Mouse (Mus musculus) limb, embryonic 12.5 days (tissue): ENCODE results near the gene Mgat4e. TPM values are rescaled to one million over a fixed set of nuclear protein-coding genes. Genes with fewer than 3 reads are reported as not detected.
"Not testable (repeated sequence)": the region's sequence is repeated elsewhere in the genome, so short reads cannot be mapped to it uniquely, and the experiment has no call there.

Source experiments
- ATAC-seq: fragments of 200-750 bp; cut with Nextera tagmentation; 2 replicates; pipeline ENCODE4 v1.8.0; 2017; ENCODE audit warnings: low read depth, moderate TSS enrichment; ENCODE audit not compliant: insufficient number of reproducible peaks, insufficient read depth, low FRiP score, low TSS enrichment
- H3K27ac ChIP-seq: fragments of 300-500 bp; sonication (generic); 2 replicates; pipeline ENCODE4 v1.5.1; 2016; ENCODE audit warnings: mild to moderate bottlenecking, moderate library complexity
- H3K27me3 ChIP-seq: fragments of 300-500 bp; sonication (generic); 2 replicates; pipeline ENCODE4 v1.6.1; 2016; ENCODE audit warnings: mild to moderate bottlenecking, moderate library complexity
- H3K36me3 ChIP-seq: fragments of 300-500 bp; sonication (generic); 2 replicates; pipeline ENCODE4 v1.6.1; 2016; ENCODE audit warnings: mild to moderate bottlenecking, moderate library complexity
- H3K4me1 ChIP-seq: fragments of 300-500 bp; sonication (generic); replicated peaks from 2 replicates; pipeline ENCODE4 v1.6.1; 2016
- H3K4me2 ChIP-seq: fragments of 300-500 bp; sonication (generic); 2 replicates; pipeline ENCODE4 v1.6.1; 2016; ENCODE audit warnings: mild to moderate bottlenecking, moderate library complexity
- H3K4me3 ChIP-seq: fragments of 300-500 bp; sonication (generic); replicated peaks from 2 replicates; pipeline ENCODE4 v1.5.1; 2016; ENCODE audit warnings: mild to moderate bottlenecking
- H3K9ac ChIP-seq: fragments of 300-500 bp; sonication (generic); replicated peaks from 2 replicates; pipeline ENCODE4 v1.6.1; 2016; ENCODE audit warnings: mild to moderate bottlenecking, moderate library complexity
- H3K9me3 ChIP-seq: fragments of 300-500 bp; sonication (generic); 2 replicates; pipeline ENCODE4 v1.6.1; 2016; ENCODE audit warnings: mild to moderate bottlenecking, moderate library complexity
- WGBS: fragments of 180-500 bp; shearing (Covaris S2); methylation state at CpG from one replicate; pipeline ENCODE4 v1.1.7; 2016; 5-methylcytosine and 5-hydroxymethylcytosine counted together
- polyA plus RNA-seq: library from polyadenylated mRNA; unstranded; fragments of >200 nt; fragmentation: Nextera tagmentation; extraction: Ambion mirVana; gene quantifications from 2 replicates; pipeline ENCODE4 v1.2.1, GENCODE M21; 2016

Mgat4e gene
- polyA plus RNA-seq, 1 experiment from 2014 or later, result not detected

DNA sequence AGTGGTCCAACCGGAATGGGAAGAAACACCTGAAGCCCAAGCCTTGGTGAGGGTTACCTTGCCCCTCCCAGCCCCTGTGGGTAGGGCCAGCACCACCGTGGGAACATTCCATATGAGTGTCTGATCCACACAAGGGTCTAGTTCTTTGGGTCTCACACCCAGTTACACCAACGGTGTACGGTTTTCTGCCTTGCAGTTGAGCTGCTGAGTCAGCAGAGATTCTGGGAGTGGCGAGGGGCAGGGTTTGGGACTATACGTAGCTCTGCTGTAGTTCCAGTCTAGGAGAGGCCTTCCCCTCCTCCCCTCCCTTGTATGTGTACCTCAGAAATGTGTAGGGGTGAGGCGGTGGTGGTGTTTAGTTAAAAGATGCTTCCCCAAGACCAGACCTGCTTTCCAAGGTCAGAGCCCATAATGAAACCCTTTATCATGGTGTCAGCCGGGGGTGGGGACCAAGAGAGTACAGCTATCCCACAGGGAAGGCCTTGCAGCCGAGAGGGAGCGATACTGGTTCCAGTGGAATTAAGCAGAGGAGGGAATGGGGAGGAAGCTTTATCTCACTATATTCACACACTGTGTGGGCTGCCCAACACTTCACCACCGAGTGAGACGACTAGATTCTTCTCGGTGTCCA lies 5.9 kb upstream of the Mgat4e start:
- no peaks in the 10 kb centered on the region for H3K36me3 ChIP-seq
- peak overlapping the region; percentile 79; the same call in 1 of the 2 replicates for H3K9ac ChIP-seq
- peaks cover 20% of the 10 kb centered on the region for H3K4me1 ChIP-seq
- WGBS, result 19% methylated on average over 13 of the region's 13 CpGs
- H3K27ac ChIP-seq, result peak overlapping the region; percentile 94
- ATAC-seq, result no peak
- peak overlapping the region; percentile 88 for H3K4me2 ChIP-seq
- H3K9me3 ChIP-seq, result no peaks in the 10 kb centered on the region
- H3K27me3 ChIP-seq, result no peaks in the 10 kb centered on the region
- H3K4me3 ChIP-seq, result peak overlapping the region; percentile 61

DNA sequence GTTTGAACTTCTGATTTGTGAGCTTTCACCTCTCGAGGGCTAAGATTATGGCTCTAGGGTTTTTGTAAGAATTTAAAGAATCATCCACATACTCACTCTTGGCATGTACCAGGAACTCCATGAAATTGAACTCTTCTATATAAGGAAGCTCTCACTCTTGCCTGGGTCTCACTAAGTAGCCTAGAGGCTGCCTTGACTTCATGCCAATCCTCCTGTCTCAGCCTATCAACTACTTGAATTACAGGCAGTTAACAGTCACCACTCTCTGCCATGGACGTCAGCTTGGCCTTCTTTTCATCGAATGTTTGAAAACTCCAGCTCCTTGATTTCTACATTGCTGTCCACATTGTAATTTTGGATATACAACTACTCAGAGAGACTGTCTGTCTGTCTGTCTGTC lies 2.9 kb upstream of the Mgat4e start:
- 66% methylated on average over 3 of the region's 3 CpGs for whole genome bisulfite sequencing
- no peak overlapping the region for H3K4me3 ChIP-seq
- H3K27me3 ChIP-seq, result no peaks in the 10 kb centered on the region
- ATAC-seq, result no peak
- no peak overlapping the region for H3K27ac ChIP-seq
- no peak overlapping the region for H3K4me2 ChIP-seq
- H3K9ac ChIP-seq, result no peak overlapping the region
- no peaks in the 10 kb centered on the region for H3K9me3 ChIP-seq
- peaks cover 15% of the 10 kb centered on the region for H3K4me1 ChIP-seq
- H3K36me3 ChIP-seq, result no peaks in the 10 kb centered on the region

GRCm38 (mm10) chr1:134551869-134552268 lies 2.4 kb upstream of the Mgat4e start:
- Histone ChIP-seq H3K4me1 (peaks cover 11% of the 10 kb centered on the region), H3K36me3 (no peaks in the 10 kb centered on the region), H3K27me3 (no peaks in the 10 kb centered on the region), H3K27ac (no peak overlapping the region), H3K9ac (no peak overlapping the region), H3K4me2 (no peak overlapping the region), H3K4me3 (no peak overlapping the region), H3K9me3 (no peaks in the 10 kb centered on the region)
- 80% methylated on average over 3 of the region's 3 CpGs for WGBS
- ATAC-seq, result no peak

GRCm38 (mm10) chr1:134548231-134548630 lies 1.3 kb downstream of the Mgat4e start:
- Histone ChIP-seq H3K9ac (no peak overlapping the region), H3K9me3 (peaks cover 13% of the 10 kb centered on the region), H3K4me1 (no peaks in the 10 kb centered on the region), H3K4me3 (no peak overlapping the region), H3K36me3 (no peaks in the 10 kb centered on the region), H3K4me2 (no peak overlapping the region), H3K27ac (no peak overlapping the region), H3K27me3 (no peaks in the 10 kb centered on the region)
- 68% methylated on average over 4 of the region's 4 CpGs for WGBS
- no peak for ATAC-seq

- no peaks in the 10 kb centered on the region for H3K27me3 ChIP-seq
- H3K4me1 ChIP-seq, result no peaks in the 10 kb centered on the region
- H3K4me3 ChIP-seq, result no peak overlapping the region
- no peak overlapping the region for H3K4me2 ChIP-seq
- H3K9me3 ChIP-seq, result peaks cover 10% of the 10 kb centered on the region
- 83% methylated on average over 10 of the region's 10 CpGs for WGBS
- H3K36me3 ChIP-seq, result no peaks in the 10 kb centered on the region
- no peak overlapping the region for H3K27ac ChIP-seq
- no peak overlapping the region for H3K9ac ChIP-seq
- ATAC-seq, result no peak
Measured at GRCm38 (mm10) chr1:134540610-134541009, 8.9 kb downstream of the Mgat4e start.

GRCm38 (mm10) chr1:134535513-134535912 lies 14.0 kb downstream of the Mgat4e start:
- Histone ChIP-seq H3K4me1 (no peaks in the 10 kb centered on the region), H3K9me3 (no peaks in the 10 kb centered on the region), H3K27ac (no peak overlapping the region), H3K9ac (no peak overlapping the region), H3K4me2 (no peak overlapping the region), H3K4me3 (no peak overlapping the region), H3K36me3 (no peaks in the 10 kb centered on the region), H3K27me3 (no peaks in the 10 kb centered on the region)
- 69% methylated on average over 3 of the region's 3 CpGs for WGBS
- no peak for ATAC-seq

DNA sequence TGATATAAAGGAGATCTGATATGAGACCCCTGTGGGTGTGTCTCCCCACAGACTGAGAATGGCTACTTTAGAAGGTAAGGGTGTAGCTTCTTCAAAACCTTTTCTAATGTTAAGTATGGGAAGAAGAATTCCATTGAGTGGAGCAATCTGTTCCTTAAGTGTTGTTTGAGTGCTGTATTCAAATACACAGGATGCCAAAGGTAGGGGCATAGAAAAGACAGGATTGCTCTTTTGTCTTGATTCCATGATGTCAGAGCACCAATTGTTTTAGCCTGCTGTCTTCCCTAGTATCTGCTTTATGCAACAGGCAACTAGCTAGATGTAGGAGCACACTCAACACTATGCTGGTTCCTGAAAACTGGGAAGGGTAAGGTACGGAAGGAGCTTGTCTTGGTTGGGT lies 14.4 kb downstream of the Mgat4e start:
- Histone ChIP-seq H3K4me1 (no peaks in the 10 kb centered on the region), H3K27ac (no peak overlapping the region), H3K4me2 (no peak overlapping the region), H3K9me3 (no peaks in the 10 kb centered on the region), H3K4me3 (no peak overlapping the region), H3K9ac (no peak overlapping the region), H3K36me3 (no peaks in the 10 kb centered on the region), H3K27me3 (no peaks in the 10 kb centered on the region)
- WGBS, result 98% methylated on average over 1 of the region's 1 CpGs
- no peak for ATAC-seq

- H3K9me3 ChIP-seq, H3K27me3 ChIP-seq, ATAC-seq, H3K4me1 ChIP-seq, H3K27ac ChIP-seq, H3K4me2 ChIP-seq, H3K4me3 ChIP-seq, H3K36me3 ChIP-seq, H3K9ac ChIP-seq: not testable (repeated sequence)
- 92% methylated on average over 10 of the region's 10 CpGs for WGBS
Measured at GRCm38 (mm10) chr1:134533710-134534109, 15.8 kb downstream of the Mgat4e start.

GRCm38 (mm10) chr1:134530618-134531017 lies 18.9 kb downstream of the Mgat4e start:
- 79% methylated on average over 6 of the region's 6 CpGs for WGBS
- H3K36me3 ChIP-seq, result no peaks in the 10 kb centered on the region
- no peaks in the 10 kb centered on the region for H3K9me3 ChIP-seq
- no peaks in the 10 kb centered on the region for H3K4me1 ChIP-seq
- ATAC-seq, result no peak
- no peak overlapping the region for H3K27ac ChIP-seq
- no peak overlapping the region for H3K9ac ChIP-seq
- no peak overlapping the region for H3K4me2 ChIP-seq
- H3K27me3 ChIP-seq, result no peaks in the 10 kb centered on the region
- H3K4me3 ChIP-seq, result no peak overlapping the region

- H3K4me1 ChIP-seq, result no peaks in the 10 kb centered on the region
- H3K9me3 ChIP-seq, result no peaks in the 10 kb centered on the region
- ATAC-seq, result no peak
Measured at GRCm38 (mm10) chr1:134526752-134527151, 22.7 kb downstream of the Mgat4e start.

DNA sequence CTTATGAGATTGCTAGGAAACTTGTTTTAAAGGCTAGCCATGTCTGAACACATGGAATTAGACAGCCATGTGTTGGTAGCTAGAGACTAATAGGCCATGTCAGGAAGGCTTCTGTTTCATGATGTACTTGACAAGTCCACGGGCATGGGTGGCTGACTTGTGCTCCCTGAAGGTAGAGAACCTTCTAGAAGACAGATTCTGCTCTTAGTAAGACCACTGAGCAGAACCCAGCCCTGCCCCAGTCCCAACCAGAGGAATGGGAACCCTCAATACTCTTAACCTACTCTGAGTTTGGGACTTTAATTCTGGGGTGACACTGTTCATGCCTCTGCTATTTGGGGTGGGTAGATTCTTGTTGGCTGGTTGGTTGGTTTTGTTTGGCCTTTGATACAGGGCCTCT lies 24.5 kb downstream of the Mgat4e start:
- Histone ChIP-seq H3K27ac (no peak overlapping the region), H3K27me3 (no peaks in the 10 kb centered on the region), H3K4me2 (no peak overlapping the region), H3K4me1 (no peaks in the 10 kb centered on the region), H3K9ac (no peak overlapping the region), H3K36me3 (no peaks in the 10 kb centered on the region), H3K4me3 (no peak overlapping the region), H3K9me3 (no peaks in the 10 kb centered on the region)
- 89% methylated on average over 1 of the region's 1 CpGs for WGBS
- ATAC-seq, result no peak

More at GRCm38 (mm10) chr1:134526752-134527151, 22.7 kb downstream of the Mgat4e start:
- 86% methylated on average over 6 of the region's 6 CpGs for WGBS
- H3K9ac ChIP-seq, result no peak overlapping the region
- no peak overlapping the region for H3K27ac ChIP-seq
- H3K36me3 ChIP-seq, result no peaks in the 10 kb centered on the region
- H3K27me3 ChIP-seq, result no peaks in the 10 kb centered on the region
- no peak overlapping the region for H3K4me3 ChIP-seq
- H3K4me2 ChIP-seq, result no peak overlapping the region

- Histone ChIP-seq H3K9me3 (no peaks in the 10 kb centered on the region), H3K36me3 (no peaks in the 10 kb centered on the region), H3K4me3 (no peak overlapping the region), H3K27me3 (no peaks in the 10 kb centered on the region), H3K27ac (no peak overlapping the region), H3K9ac (no peak overlapping the region), H3K4me1 (no peaks in the 10 kb centered on the region), H3K4me2 (no peak overlapping the region)
- no peak for ATAC-seq
- 74% methylated on average over 5 of the region's 5 CpGs for WGBS
Measured at GRCm38 (mm10) chr1:134524424-134524823, 25.1 kb downstream of the Mgat4e start.
